Mouse (Mus musculus): ENCODE results near the gene Ppp2ca. TPM values are rescaled to one million over a fixed set of nuclear protein-coding genes. Genes with fewer than 3 reads are reported as not detected.

The Ppp2ca gene
- polyA plus RNA-seq, 1 experiment from 2014 or later = 63.8 TPM

- TF ChIP-seq EP300 (optimal IDR thresholded peaks at IDR 0.05) (no peak), CTCF (IDR thresholded peaks at IDR 0.05; ENCODE audit: low read depth) (no peak)
- Histone ChIP-seq H3K4me1 (replicated peaks; ENCODE audit: control insufficient read depth, insufficient read depth) (no peaks in the 10 kb centered on the region), H3K9me3 (ENCODE audit: control insufficient read depth, low read length) (no peaks in the 10 kb centered on the region), H3K36me3 (ENCODE audit: control insufficient read depth, insufficient read depth, low read length) (no peaks in the 10 kb centered on the region), H3K4me3 (ENCODE audit: low read depth, low read length) (no peak overlapping the region), H3K27me3 (ENCODE audit: control insufficient read depth, insufficient read depth, low read length) (no peaks in the 10 kb centered on the region), H3K9ac (ENCODE audit: low read length) (no peak overlapping the region), H3K27ac (replicated peaks) (peak overlapping the region; percentile 58), H3K4me2 (replicated peaks; ENCODE audit: low read depth) (no peak overlapping the region)
- DNase-seq (ENCODE audit: low spot score) = no peak
- 67% methylated on average over 19 of the region's 19 CpGs for WGBS
- no peak for ATAC-seq (ENCODE audit: low FRiP score, low TSS enrichment)
Measured at GRCm38 (mm10) chr11:52075794-52076633, 22.5 kb upstream of the Ppp2ca start.

- Histone ChIP-seq H3K9ac (ENCODE audit: low read length) (no peak overlapping the region), H3K27me3 (ENCODE audit: control insufficient read depth, insufficient read depth, low read length) (no peaks in the 10 kb centered on the region), H3K9me3 (ENCODE audit: control insufficient read depth, low read length) (no peaks in the 10 kb centered on the region), H3K4me1 (replicated peaks; ENCODE audit: control insufficient read depth, insufficient read depth) (no peaks in the 10 kb centered on the region), H3K4me3 (ENCODE audit: low read depth, low read length) (no peak overlapping the region), H3K36me3 (ENCODE audit: control insufficient read depth, insufficient read depth, low read length) (no peaks in the 10 kb centered on the region), H3K27ac (replicated peaks) (peak overlapping the region; percentile 67), H3K4me2 (replicated peaks; ENCODE audit: low read depth) (no peak overlapping the region)
- 73% methylated on average over 6 of the region's 6 CpGs for WGBS
- TF ChIP-seq EP300 (optimal IDR thresholded peaks at IDR 0.05) (peak; percentile 83), CTCF (IDR thresholded peaks at IDR 0.05; ENCODE audit: low read depth) (peak; percentile 38)
- DNase-seq (ENCODE audit: low spot score) = no peak
- peak; percentile 25; the same call in 1 of the 2 replicates for ATAC-seq (ENCODE audit: low FRiP score, low TSS enrichment)
Measured at GRCm38 (mm10) chr11:52076742-52077352, 21.6 kb upstream of the Ppp2ca start.

- Histone ChIP-seq H3K9ac (ENCODE audit: low read length) (no peak overlapping the region), H3K4me2 (replicated peaks; ENCODE audit: low read depth) (no peak overlapping the region), H3K9me3 (ENCODE audit: control insufficient read depth, low read length) (no peaks in the 10 kb centered on the region), H3K4me3 (ENCODE audit: low read depth, low read length) (no peak overlapping the region), H3K4me1 (replicated peaks; ENCODE audit: control insufficient read depth, insufficient read depth) (no peaks in the 10 kb centered on the region), H3K27me3 (ENCODE audit: control insufficient read depth, insufficient read depth, low read length) (no peaks in the 10 kb centered on the region), H3K36me3 (ENCODE audit: control insufficient read depth, insufficient read depth, low read length) (no peaks in the 10 kb centered on the region), H3K27ac (replicated peaks) (peak overlapping the region; percentile 70; the same call in 1 of the 2 replicates)
- ATAC-seq (ENCODE audit: low FRiP score, low TSS enrichment) = peak; percentile 71
- DNase-seq (ENCODE audit: low spot score) = peak; percentile 73
- TF ChIP-seq EP300 (optimal IDR thresholded peaks at IDR 0.05) (no peak), CTCF (IDR thresholded peaks at IDR 0.05; ENCODE audit: low read depth) (no peak)
- 56% methylated on average over 4 of the region's 4 CpGs for WGBS
Measured at GRCm38 (mm10) chr11:52077939-52078338, 20.5 kb upstream of the Ppp2ca start.

- DNase-seq (ENCODE audit: low spot score) = peak; percentile 81
- H3K27ac ChIP-seq (replicated peaks) = peak overlapping the region; percentile 76
- ATAC-seq (ENCODE audit: low FRiP score, low TSS enrichment) = peak; percentile 93
- no peaks in the 10 kb centered on the region for H3K36me3 ChIP-seq (ENCODE audit: control insufficient read depth, insufficient read depth, low read length)
- no peaks in the 10 kb centered on the region for H3K4me1 ChIP-seq (replicated peaks; ENCODE audit: control insufficient read depth, insufficient read depth)
- H3K9me3 ChIP-seq (ENCODE audit: control insufficient read depth, low read length) = no peaks in the 10 kb centered on the region
- TF ChIP-seq EP300 (optimal IDR thresholded peaks at IDR 0.05) (no peak), CTCF (IDR thresholded peaks at IDR 0.05; ENCODE audit: low read depth) (no peak)
- no peaks in the 10 kb centered on the region for H3K27me3 ChIP-seq (ENCODE audit: control insufficient read depth, insufficient read depth, low read length)
- H3K4me2 ChIP-seq (replicated peaks; ENCODE audit: low read depth) = no peak overlapping the region
- WGBS = 32% methylated on average over 5 of the region's 5 CpGs
- H3K9ac ChIP-seq (ENCODE audit: low read length) = no peak overlapping the region
- no peak overlapping the region for H3K4me3 ChIP-seq (ENCODE audit: low read depth, low read length)
Measured at GRCm38 (mm10) chr11:52079978-52080377, 18.5 kb upstream of the Ppp2ca start.

GRCm38 (mm10) chr11:52080656-52081055, 17.8 kb upstream of the Ppp2ca start:
- TF ChIP-seq CTCF (IDR thresholded peaks at IDR 0.05; ENCODE audit: low read depth) (no peak), EP300 (optimal IDR thresholded peaks at IDR 0.05) (no peak)
- ATAC-seq (ENCODE audit: low FRiP score, low TSS enrichment) (no peak), DNase-seq (ENCODE audit: low spot score) (no peak)
- Histone ChIP-seq H3K27me3 (ENCODE audit: control insufficient read depth, insufficient read depth, low read length) (no peaks in the 10 kb centered on the region), H3K27ac (replicated peaks) (peak overlapping the region; percentile 76), H3K4me2 (replicated peaks; ENCODE audit: low read depth) (no peak overlapping the region), H3K4me3 (ENCODE audit: low read depth, low read length) (no peak overlapping the region), H3K9ac (ENCODE audit: low read length) (no peak overlapping the region), H3K36me3 (ENCODE audit: control insufficient read depth, insufficient read depth, low read length) (no peaks in the 10 kb centered on the region), H3K4me1 (replicated peaks; ENCODE audit: control insufficient read depth, insufficient read depth) (no peaks in the 10 kb centered on the region), H3K9me3 (ENCODE audit: control insufficient read depth, low read length) (no peaks in the 10 kb centered on the region)
- WGBS = 85% methylated on average over 2 of the region's 2 CpGs

- DNase-seq (ENCODE audit: low spot score) (no peak), ATAC-seq (ENCODE audit: low FRiP score, low TSS enrichment) (no peak)
- WGBS = 34% methylated on average over 4 of the region's 4 CpGs
- H3K27me3 ChIP-seq (ENCODE audit: control insufficient read depth, insufficient read depth, low read length) = no peaks in the 10 kb centered on the region
- TF ChIP-seq EP300 (optimal IDR thresholded peaks at IDR 0.05) = no peak
- TF ChIP-seq CTCF (IDR thresholded peaks at IDR 0.05; ENCODE audit: low read depth) = no peak
- no peaks in the 10 kb centered on the region for H3K36me3 ChIP-seq (ENCODE audit: control insufficient read depth, insufficient read depth, low read length)
- 0 out of 2 replicates have a peak overlapping the region, but pooled peaks have one; percentile 36 for H3K27ac ChIP-seq (replicated peaks)
- H3K4me1 ChIP-seq (replicated peaks; ENCODE audit: control insufficient read depth, insufficient read depth) = 0 out of 2 replicates have a peak, but pooled peaks cover 9% of the 10 kb centered on the region
- no peak overlapping the region for H3K4me3 ChIP-seq (ENCODE audit: low read depth, low read length)
- H3K4me2 ChIP-seq (replicated peaks; ENCODE audit: low read depth) = peak overlapping the region; percentile 34; the same call in 1 of the 2 replicates
- H3K9me3 ChIP-seq (ENCODE audit: control insufficient read depth, low read length) = no peaks in the 10 kb centered on the region
- no peak overlapping the region for H3K9ac ChIP-seq (ENCODE audit: low read length)
Measured at GRCm38 (mm10) chr11:52085857-52086203, 12.7 kb upstream of the Ppp2ca start.

All from stomach, postnatal 0 days (tissue).